Mouse (Mus musculus): Measurements from ENCODE around the gene Olfml3.

Gene Olfml3

GRCm38 (mm10) chr3:103709470-103710040, 28.2 kb downstream of the Olfml3 start:
- DNase-seq (ENCODE audit: extremely low spot score, low read depth, low spot score): no peak

GRCm38 (mm10) chr3:103705426-103705825, 32.4 kb downstream of the Olfml3 start:
- DNase-seq (ENCODE audit: extremely low spot score, low read depth, low spot score): no peak

DNA sequence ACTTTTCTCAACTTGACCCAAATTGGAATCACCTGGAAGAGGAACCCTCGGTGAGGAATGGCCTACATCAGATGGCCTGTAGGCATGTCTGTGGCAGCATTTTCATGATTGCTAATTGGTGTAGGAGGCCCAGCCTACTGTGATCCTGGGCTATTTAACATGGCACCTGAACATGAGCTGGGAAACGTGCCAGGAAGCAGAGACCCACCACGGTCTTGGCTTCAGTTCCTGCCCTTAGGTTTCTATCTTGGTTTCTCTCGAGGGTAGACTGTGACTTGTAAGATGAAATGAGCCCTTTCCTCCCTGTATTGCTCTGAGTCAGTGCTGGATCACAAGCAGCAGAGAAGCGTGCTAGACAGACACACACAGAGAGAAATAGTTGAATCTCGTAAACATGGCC, 33.1 kb downstream of the Olfml3 start:
- DNase-seq (ENCODE audit: extremely low spot score, low read depth, low spot score): no peak

DNA sequence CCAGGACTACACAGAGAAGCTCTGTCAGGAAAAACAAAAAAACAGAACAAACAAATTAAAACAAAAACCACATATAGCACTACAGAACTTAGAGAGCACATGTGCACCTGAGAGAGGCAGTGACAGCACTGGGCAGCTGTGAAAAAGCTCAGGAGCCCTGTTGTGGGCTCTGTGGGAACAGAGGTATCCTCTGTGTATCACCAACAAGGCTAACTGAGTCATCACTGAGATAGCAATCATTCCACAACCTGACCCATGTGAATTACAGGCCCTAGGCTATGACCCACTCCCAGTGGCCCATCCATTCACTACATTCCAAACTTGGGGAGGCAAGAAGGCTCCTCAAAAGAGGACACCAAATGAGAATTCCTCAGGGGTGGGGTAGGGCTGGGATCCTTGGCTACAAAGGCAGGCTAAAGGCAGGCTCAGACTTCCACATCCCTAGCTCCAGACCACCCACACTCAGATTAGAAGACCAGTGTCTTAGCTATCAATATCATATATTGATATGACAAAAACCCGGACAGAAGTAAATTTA, 41.3 kb downstream of the Olfml3 start:
- no peak for DNase-seq (ENCODE audit: extremely low spot score, low read depth, low spot score)

DNA sequence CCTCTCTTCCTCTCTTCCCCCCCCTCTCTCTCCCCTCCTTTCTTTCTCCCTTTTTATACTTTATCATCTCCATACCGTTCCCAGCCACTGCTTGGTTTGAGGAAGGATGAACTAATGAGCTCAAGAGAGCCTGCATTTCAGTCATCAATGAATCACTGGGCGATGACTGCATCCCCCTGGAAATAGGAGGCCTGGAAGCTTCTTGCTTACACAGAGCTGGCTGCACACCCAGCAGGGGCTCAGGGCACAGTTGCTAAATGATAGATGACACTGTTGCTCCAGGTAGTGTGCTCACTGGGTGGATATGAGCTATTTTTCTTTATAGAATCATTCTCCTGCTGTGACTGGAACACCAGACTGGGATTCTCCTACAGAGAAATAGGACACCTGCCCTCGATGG, 42.2 kb downstream of the Olfml3 start:
- DNase-seq (ENCODE audit: extremely low spot score, low read depth, low spot score): no peak

DNA sequence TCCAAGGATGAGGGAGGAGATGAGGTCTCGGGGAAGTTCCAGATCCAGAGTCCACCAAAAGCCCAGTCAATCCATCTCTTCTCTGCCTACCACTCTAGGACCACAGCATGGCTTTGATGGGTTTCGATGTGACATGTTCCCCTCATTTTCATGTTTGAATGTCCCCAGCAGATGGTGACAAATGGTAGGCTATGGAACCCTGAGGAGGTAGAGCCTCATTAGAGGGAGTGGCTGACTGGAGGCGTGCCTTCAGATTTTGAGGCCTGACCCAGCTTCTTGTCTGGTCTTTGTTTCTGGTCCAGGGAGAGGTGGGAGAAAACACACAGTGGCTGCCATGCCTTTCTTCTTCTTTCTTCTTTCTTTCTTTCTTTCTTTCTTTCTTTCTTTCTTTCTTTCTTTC, 47.3 kb downstream of the Olfml3 start:
- no peak for DNase-seq (ENCODE audit: extremely low spot score, low read depth, low spot score)

GRCm38 (mm10) chr3:103689043-103689442, 48.8 kb downstream of the Olfml3 start:
- DNase-seq (ENCODE audit: extremely low spot score, low read depth, low spot score): no peak

DNA sequence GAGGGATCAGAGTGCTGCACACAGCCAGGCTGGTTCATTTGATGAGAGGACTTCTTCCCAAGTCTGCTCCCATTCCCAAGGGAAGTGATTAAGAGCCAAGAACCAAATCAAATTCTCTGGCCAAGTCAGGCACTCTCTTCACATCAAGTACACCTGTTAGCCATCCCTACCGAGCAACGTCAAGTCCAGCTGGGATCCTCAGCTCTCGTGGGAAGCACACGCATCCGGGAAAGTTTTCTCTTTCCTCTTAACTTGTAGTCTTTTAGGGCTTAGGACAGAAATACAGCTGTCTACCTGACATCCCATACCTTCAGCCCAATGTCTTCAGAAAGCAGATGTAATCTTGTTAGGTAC, 53.9 kb downstream of the Olfml3 start:
- no peak for DNase-seq (ENCODE audit: extremely low spot score, low read depth, low spot score)

DNA sequence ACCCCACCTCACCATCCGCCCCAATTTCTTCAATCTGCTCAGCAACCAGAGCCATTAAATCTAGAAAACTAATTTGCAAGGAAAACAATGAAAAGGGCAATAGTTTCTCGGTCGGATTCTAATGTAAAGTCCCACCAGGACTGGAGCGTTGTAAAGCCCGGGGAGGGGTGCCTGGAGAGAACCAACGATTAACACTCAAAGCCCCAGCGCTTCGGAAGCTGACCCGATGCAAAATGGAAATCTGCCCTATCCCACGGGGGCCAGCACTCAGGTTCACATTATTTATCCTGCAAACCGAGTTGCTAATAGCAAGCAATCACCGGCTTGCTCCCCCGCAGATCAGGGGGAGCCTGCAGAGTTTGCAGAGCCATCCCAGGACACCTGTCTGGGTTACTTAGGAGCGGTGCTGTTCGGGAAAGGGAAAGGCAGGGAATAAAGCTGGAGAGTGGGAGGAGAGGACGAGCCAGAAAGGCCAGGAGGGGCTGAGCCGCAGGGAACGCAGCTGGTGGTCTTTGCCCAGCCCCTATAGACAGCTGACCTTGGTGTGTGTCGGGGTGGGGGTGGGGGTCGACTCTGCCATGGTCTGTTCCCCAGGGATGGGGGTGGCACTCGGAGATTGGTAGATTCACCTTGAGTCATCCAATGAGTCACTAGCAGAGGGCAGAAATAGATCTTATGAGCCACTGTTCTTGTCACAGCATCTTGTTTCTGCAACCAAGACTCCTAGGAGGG, 54.4 kb downstream of the Olfml3 start:
- no peak for DNase-seq (ENCODE audit: extremely low spot score, low read depth, low spot score)

DNA sequence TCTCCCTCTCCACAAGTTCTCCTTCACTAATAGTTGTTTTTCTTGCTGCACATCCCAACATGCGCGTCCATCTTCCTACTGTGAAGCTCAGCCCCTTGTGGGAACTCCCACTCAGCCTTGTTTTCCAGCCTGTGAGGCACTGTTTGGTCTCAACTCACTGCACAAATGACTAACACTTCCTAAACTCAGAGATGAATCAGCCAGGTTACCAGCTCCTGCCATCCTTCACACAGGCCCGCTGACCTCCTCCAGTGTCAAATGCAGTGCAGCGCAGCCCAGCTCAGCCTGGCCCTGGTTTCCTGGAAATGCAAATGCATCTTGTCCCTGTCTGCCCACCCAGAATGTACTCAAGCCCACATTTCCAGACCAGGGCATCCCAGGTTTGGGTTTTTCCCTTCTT, 55.3 kb downstream of the Olfml3 start:
- DNase-seq (ENCODE audit: extremely low spot score, low read depth, low spot score): no peak

GRCm38 (mm10) chr3:103678811-103679210, 59.0 kb downstream of the Olfml3 start:
- no peak for DNase-seq (ENCODE audit: extremely low spot score, low read depth, low spot score)

DNA sequence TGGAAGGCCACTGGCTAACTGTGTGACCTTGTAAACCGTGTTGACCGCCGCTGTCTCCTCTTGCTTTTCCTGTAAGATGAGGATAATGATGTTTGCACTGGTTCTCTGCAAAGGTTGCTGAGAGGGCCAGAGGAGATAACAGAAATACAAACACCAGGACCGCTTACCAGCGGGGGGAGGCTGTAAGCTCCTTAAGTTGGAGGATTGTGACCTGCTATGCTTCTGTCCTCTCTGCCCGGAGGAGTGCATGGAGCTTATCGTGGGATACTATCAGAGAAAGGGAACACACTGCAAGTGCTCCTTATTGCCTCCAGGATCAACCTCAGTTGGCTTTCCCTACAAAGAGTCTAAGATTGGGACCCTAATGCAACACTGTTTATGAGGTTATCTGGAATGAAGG, 65.1 kb downstream of the Olfml3 start:
- no peak for DNase-seq (ENCODE audit: extremely low spot score, low read depth, low spot score)

All from hindlimb bud, embryonic 11.5 days (tissue).